Comparison of ENCODE assay signal across 25 mouse cellular contexts in the genomic region with DNA sequence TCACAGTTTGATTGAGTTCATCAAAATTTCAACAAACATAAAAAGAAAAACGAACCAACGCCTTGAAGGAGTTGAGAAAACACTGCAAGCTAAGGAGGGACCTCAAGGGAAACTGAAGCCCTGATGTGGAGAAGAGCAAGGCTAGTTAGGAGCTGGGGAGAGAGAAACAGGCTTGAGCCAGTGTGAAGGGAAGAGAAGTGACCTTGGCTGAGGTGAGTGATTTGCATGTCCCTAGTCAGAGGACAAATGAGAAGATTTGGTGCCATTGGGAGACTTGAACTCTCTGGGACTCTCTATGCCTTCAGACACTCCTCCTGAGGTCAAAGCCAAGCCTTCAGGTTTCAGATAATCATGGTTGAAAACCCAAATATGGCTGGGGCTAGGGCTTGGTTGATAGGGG. TPM values are rescaled to one million over a fixed set of nuclear protein-coding genes. Genes with fewer than 3 reads are reported as not detected.
"Had no signal": no experiment of that assay in that cellular context is flagged by ENCODE, and none has a peak within 500 bp of the region (broad histone marks: within the 10 kb centered on the region; RNA-seq: fewer than 3 reads in every experiment).

No protein-coding gene starts in this region.

- H3K36me3 ChIP-seq: neural tube, embryonic 12.5 days; neural tube, embryonic 13.5 days; neural tube, embryonic 15.5 days; stomach, embryonic 15.5 days had no signal

- DNase-seq: retina, postnatal 1 day; right cerebral cortex, adult 18-20 months; right cerebral cortex, postnatal 14 days; right cerebral cortex, postnatal 25 days; right cerebral cortex, postnatal 4 days; spleen, adult 18-20 months; thymus, adult 18-20 months; thymus, postnatal 14 days; thymus, postnatal 25 days; thymus, postnatal 36 days; thymus, postnatal 4 days had no signal

- H3K27me3 ChIP-seq: neural tube, embryonic 12.5 days; neural tube, embryonic 13.5 days; neural tube, embryonic 15.5 days; stomach, embryonic 15.5 days had no signal

- H3K4me3 ChIP-seq: neural tube, embryonic 12.5 days; neural tube, embryonic 13.5 days; neural tube, embryonic 15.5 days; stomach, embryonic 15.5 days had no signal

- H3K27ac ChIP-seq: neural tube, embryonic 12.5 days; neural tube, embryonic 13.5 days; neural tube, embryonic 15.5 days; stomach, embryonic 15.5 days; stomach, postnatal 0 days had no signal

- H3K4me1 ChIP-seq: neural tube, embryonic 12.5 days; neural tube, embryonic 13.5 days; neural tube, embryonic 15.5 days; stomach, embryonic 15.5 days had no signal

RNA-seq across cellular contexts. Expression of a gene that starts 47.8 kb away (rescaled TPM):
- total RNA-seq: neutrophil, adult 5-6 weeks had no signal
- polyA plus RNA-seq: neural tube, embryonic 11.5 days; neural tube, embryonic 12.5 days; neural tube, embryonic 13.5 days; neural tube, embryonic 14.5 days; neural tube, embryonic 15.5 days; small intestine, adult 2 months; spleen, adult 2 months; stomach, embryonic 14.5 days; stomach, embryonic 15.5 days; stomach, embryonic 16.5 days; stomach, postnatal 0 days; thymus, postnatal 0 days; urinary bladder, adult 2 months had no signal
